Mouse (Mus musculus): ENCODE measurements around the gene Ano9. TPM values are rescaled to one million over a fixed set of nuclear protein-coding genes. Genes with fewer than 3 reads are reported as not detected.
A peak's percentile ranks its signal among the peaks of the same experiment; 100 is the strongest.

The Ano9 gene
- polyA plus RNA-seq, 1 experiment from 2014 or later, result 0.60 TPM

- no peak for ATAC-seq (ENCODE audit: low FRiP score)
- WGBS, result 56% methylated on average over 12 of the region's 12 CpGs
- H3K27ac ChIP-seq (replicated peaks), result no peak overlapping the region
These were observed 14.5 kb upstream of the Ano9 start for GRCm38 (mm10) chr7:141131904-141132755.

GRCm38 (mm10) chr7:141131024-141131820, 13.6 kb upstream of the Ano9 start:
- Histone ChIP-seq H3K36me3 (peaks cover 11% of the 10 kb centered on the region), H3K4me2 (peak overlapping the region; percentile 89), H3K27me3 (replicated peaks) (no peaks in the 10 kb centered on the region), H3K9ac (replicated peaks) (peak overlapping the region; percentile 84), H3K4me3 (replicated peaks) (peak overlapping the region; percentile 89), H3K4me1 (peaks cover 19% of the 10 kb centered on the region), H3K9me3 (replicated peaks) (no peaks in the 10 kb centered on the region), H3K27ac (replicated peaks) (peak overlapping the region; percentile 73; the same call in 1 of the 2 replicates)
- peak; percentile 99 for ATAC-seq (ENCODE audit: low FRiP score)
- WGBS, result under 1% methylated on average over 59 of the region's 59 CpGs

More at GRCm38 (mm10) chr7:141131904-141132755, 14.5 kb upstream of the Ano9 start:
- H3K36me3 ChIP-seq, result peaks cover 20% of the 10 kb centered on the region
- H3K4me2 ChIP-seq, result peak overlapping the region; percentile 89
- no peaks in the 10 kb centered on the region for H3K9me3 ChIP-seq (replicated peaks)
- peaks cover 19% of the 10 kb centered on the region for H3K4me1 ChIP-seq
- peak overlapping the region; percentile 84 for H3K9ac ChIP-seq (replicated peaks)
- H3K27me3 ChIP-seq (replicated peaks), result no peaks in the 10 kb centered on the region
- H3K4me3 ChIP-seq (replicated peaks), result peak overlapping the region; percentile 89

DNA sequence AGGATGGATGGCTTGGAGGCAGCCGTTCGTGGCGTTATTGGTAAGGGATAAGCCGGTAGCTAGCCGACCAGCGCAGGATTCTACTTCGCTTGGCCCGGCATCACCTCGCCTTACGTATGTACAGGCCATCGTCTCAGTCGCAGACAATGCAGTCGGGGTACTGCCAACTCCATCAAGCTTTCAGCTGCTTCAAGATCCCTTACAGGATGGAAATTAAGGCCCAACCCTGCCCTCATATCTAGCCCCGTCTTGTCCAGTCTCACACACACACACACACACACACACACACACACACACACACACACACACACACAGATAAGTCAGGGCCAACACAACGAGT, 5.9 kb upstream of the Ano9 start:
- Histone ChIP-seq H3K27me3 (replicated peaks) (no peaks in the 10 kb centered on the region), H3K4me2 (peak overlapping the region; percentile 64), H3K4me1 (peaks cover 5% of the 10 kb centered on the region; the same call in 1 of the 2 replicates), H3K9me3 (replicated peaks) (no peaks in the 10 kb centered on the region), H3K27ac (replicated peaks) (peak overlapping the region; percentile 80), H3K9ac (replicated peaks) (peak overlapping the region; percentile 67), H3K4me3 (replicated peaks) (peak overlapping the region; percentile 63), H3K36me3 (no peaks in the 10 kb centered on the region)
- peak; percentile 32 for ATAC-seq (ENCODE audit: low FRiP score)
- WGBS, result 2% methylated on average over 15 of the region's 15 CpGs

- WGBS, result 2% methylated on average over 29 of the region's 29 CpGs
- no peaks in the 10 kb centered on the region for H3K36me3 ChIP-seq
- peak overlapping the region; percentile 80 for H3K27ac ChIP-seq (replicated peaks)
- peaks cover 5% of the 10 kb centered on the region; the same call in 1 of the 2 replicates for H3K27me3 ChIP-seq (replicated peaks)
- peak; percentile 97 for ATAC-seq (ENCODE audit: low FRiP score)
- H3K9ac ChIP-seq (replicated peaks), result peak overlapping the region; percentile 67
- peak overlapping the region; percentile 64 for H3K4me2 ChIP-seq
- H3K9me3 ChIP-seq (replicated peaks), result no peaks in the 10 kb centered on the region
- H3K4me1 ChIP-seq, result peaks cover 5% of the 10 kb centered on the region; the same call in 1 of the 2 replicates
- H3K4me3 ChIP-seq (replicated peaks), result peak overlapping the region; percentile 63
These were observed 5.3 kb upstream of the Ano9 start for GRCm38 (mm10) chr7:141122689-141123516.

DNA sequence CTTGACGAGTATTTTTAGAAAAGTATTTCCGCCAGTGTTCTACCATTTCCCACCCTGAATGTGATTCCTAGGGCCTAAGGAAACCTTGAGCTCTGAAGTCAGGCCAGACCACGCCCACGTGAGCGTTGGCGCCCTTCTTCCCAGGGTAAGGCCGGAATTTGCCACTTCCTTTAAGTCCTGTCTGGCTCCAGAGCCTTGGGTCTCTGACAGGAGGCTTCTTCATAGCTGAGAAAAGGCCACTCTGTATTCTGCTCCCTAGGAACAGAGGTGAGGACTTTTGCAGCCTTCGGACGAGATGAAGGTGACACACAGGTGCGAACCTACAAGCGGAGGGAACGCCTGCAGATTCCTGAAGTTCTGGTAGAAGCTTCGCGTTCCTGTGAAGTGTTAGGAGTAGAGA, 4.6 kb upstream of the Ano9 start, which contains the start of gene Ptdss2:
Gene Ptdss2, plus strand, starts transcription at position 138 of the 400 bp plus-strand sequence.
- ATAC-seq (ENCODE audit: low FRiP score), result no peak
- Histone ChIP-seq H3K4me3 (replicated peaks) (peak within 1 kb of the TSS; percentile 63), H3K4me1 (peaks cover 5% of the 10 kb centered on the region; the same call in 1 of the 2 replicates), H3K9me3 (replicated peaks) (no peaks in the 10 kb centered on the region), H3K27ac (replicated peaks) (peak within 1 kb of the TSS; percentile 80), H3K9ac (replicated peaks) (peak within 1 kb of the TSS; percentile 67), H3K36me3 (no peaks in the 10 kb centered on the region), H3K27me3 (replicated peaks) (peaks cover 10% of the 10 kb centered on the region; the same call in 1 of the 2 replicates), H3K4me2 (peak within 1 kb of the TSS; percentile 64)
- WGBS, result 49% methylated on average over 14 of the region's 14 CpGs

GRCm38 (mm10) chr7:141121051-141121531, 3.5 kb upstream of the Ano9 start:
- Histone ChIP-seq H3K4me2 (no peak overlapping the region), H3K27me3 (replicated peaks) (peaks cover 10% of the 10 kb centered on the region; the same call in 1 of the 2 replicates), H3K9me3 (replicated peaks) (no peaks in the 10 kb centered on the region), H3K27ac (replicated peaks) (no peak overlapping the region), H3K9ac (replicated peaks) (no peak overlapping the region), H3K36me3 (no peaks in the 10 kb centered on the region), H3K4me3 (replicated peaks) (no peak overlapping the region), H3K4me1 (peaks cover 5% of the 10 kb centered on the region; the same call in 1 of the 2 replicates)
- WGBS, result 83% methylated on average over 5 of the region's 5 CpGs
- no peak for ATAC-seq (ENCODE audit: low FRiP score)

DNA sequence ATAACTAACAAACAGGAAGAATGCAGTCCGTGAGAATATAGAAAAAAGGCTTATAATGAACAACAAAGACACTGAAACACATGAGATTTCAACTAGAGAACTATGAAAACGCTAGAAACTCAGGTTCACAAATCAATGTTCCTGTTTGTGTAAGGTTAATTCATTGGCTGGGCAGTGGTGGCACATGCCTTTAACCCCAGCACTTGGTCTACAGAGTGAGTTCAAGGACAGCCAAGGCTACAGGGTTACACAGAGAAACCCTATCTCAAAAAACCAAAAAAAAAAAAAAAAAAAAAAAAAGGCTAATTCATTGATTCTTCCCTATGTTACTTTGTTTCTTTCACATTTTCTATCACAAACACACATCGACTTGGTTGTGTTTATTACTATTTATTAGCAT, 3.0 kb upstream of the Ano9 start:
- Histone ChIP-seq H3K27me3 (replicated peaks) (peaks cover 10% of the 10 kb centered on the region; the same call in 1 of the 2 replicates), H3K4me1 (peaks cover 5% of the 10 kb centered on the region; the same call in 1 of the 2 replicates), H3K27ac (replicated peaks) (no peak overlapping the region), H3K9ac (replicated peaks) (no peak overlapping the region), H3K9me3 (replicated peaks) (no peaks in the 10 kb centered on the region), H3K4me2 (no peak overlapping the region), H3K36me3 (no peaks in the 10 kb centered on the region), H3K4me3 (replicated peaks) (no peak overlapping the region)
- no peak for ATAC-seq (ENCODE audit: low FRiP score)
- WGBS, result 88% methylated on average over 3 of the region's 3 CpGs

DNA sequence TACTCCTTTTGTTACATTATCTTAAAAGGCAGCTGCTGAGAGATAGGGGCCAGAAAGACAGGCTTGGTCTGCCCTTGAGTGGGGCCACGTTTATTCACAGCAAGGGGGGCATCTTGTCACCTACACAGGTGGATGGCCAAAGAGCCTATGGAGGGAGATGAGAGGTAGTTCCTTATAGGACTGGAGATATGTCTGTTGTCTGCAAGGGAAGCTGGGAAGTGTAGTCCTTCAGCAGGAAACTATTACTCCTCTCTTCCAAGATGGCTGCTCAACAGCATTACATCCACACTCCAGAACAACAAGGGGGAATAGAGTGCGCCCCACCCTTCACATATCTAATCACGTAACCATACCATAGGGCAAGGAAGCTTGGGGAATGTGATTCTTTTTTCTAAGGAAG, 1.9 kb upstream of the Ano9 start:
- Histone ChIP-seq H3K4me3 (replicated peaks) (no peak overlapping the region), H3K9ac (replicated peaks) (no peak overlapping the region), H3K27me3 (replicated peaks) (peaks cover 10% of the 10 kb centered on the region; the same call in 1 of the 2 replicates), H3K4me1 (peaks cover 5% of the 10 kb centered on the region; the same call in 1 of the 2 replicates), H3K36me3 (no peaks in the 10 kb centered on the region), H3K9me3 (replicated peaks) (no peaks in the 10 kb centered on the region), H3K4me2 (no peak overlapping the region), H3K27ac (replicated peaks) (no peak overlapping the region)
- no peak for ATAC-seq (ENCODE audit: low FRiP score)
- WGBS, result 74% methylated on average over 3 of the region's 3 CpGs

DNA sequence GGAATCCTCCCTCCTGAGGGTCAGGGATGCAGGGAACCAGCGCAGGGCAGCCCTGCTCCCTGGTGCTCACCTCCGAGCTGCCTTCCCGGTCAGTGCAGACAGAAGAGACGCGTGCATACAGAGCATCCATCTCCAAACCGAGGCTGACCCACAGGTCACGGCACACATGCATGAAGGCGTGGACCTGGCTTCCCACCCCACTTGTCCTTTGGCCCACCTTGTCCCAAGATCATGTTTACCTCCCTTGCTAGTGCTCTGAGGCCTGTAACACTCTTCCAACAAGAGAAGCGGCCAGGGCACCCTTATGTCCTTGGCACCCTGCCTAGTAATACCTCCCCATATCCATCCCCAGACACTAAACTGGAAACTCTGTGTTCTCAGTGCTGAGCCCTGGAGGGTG, 1.7 kb downstream of the Ano9 start:
- Histone ChIP-seq H3K4me3 (replicated peaks) (no peak overlapping the region), H3K4me2 (no peak overlapping the region), H3K36me3 (no peaks in the 10 kb centered on the region), H3K27ac (replicated peaks) (no peak overlapping the region), H3K27me3 (replicated peaks) (peaks cover 10% of the 10 kb centered on the region; the same call in 1 of the 2 replicates), H3K4me1 (no peaks in the 10 kb centered on the region), H3K9me3 (replicated peaks) (no peaks in the 10 kb centered on the region), H3K9ac (replicated peaks) (no peak overlapping the region)
- no peak for ATAC-seq (ENCODE audit: low FRiP score)
- WGBS, result 91% methylated on average over 9 of the region's 9 CpGs

GRCm38 (mm10) chr7:141103161-141103560, 14.4 kb downstream of the Ano9 start:
- H3K4me1 ChIP-seq, result peaks cover 13% of the 10 kb centered on the region
- H3K27ac ChIP-seq (replicated peaks), result no peak overlapping the region
- no peaks in the 10 kb centered on the region for H3K36me3 ChIP-seq
- H3K9ac ChIP-seq (replicated peaks), result no peak overlapping the region
- no peak for ATAC-seq (ENCODE audit: low FRiP score)
- H3K9me3 ChIP-seq (replicated peaks), result no peaks in the 10 kb centered on the region
- no peak overlapping the region for H3K4me3 ChIP-seq (replicated peaks)
- WGBS, result 71% methylated on average over 3 of the region's 3 CpGs
- peaks cover 49% of the 10 kb centered on the region for H3K27me3 ChIP-seq (replicated peaks)
- no peak overlapping the region for H3K4me2 ChIP-seq

All from neural tube, embryonic 15.5 days (tissue).